Mouse (Mus musculus) layer of hippocampus, adult 9-10 months (tissue): ENCODE results near the gene Cldn7.
"Not testable (repeated sequence)": the region's sequence is repeated elsewhere in the genome, so short reads cannot be mapped to it uniquely, and the experiment has no call there.

ENCODE experiments used
- DNase-seq: peaks from one replicate; pipeline ENCODE4 v3.0.0; 2022; ENCODE audit warnings: low spot score

The Cldn7 gene

DNA sequence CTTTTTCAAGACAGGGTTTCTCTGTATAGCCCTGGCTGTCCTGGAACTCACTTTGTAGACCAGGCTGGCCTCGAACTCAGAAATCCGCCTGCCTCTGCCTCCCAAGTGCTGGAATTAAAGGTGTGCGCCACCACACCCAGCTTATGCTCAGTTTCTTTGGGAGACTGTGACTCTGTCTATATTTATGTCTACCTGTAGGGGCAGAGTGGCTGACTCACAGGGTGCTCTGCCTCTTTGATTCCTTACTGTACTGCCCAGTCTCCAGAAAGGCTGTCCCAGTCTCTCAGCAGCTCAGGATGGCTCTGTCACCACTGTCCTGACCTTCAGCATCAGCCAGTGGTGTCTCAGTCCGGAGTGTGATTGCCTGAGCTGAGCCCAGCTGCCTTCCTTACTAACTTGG lies 9.0 kb upstream of the Cldn7 start:
- not testable (repeated sequence) for DNase-seq

DNA sequence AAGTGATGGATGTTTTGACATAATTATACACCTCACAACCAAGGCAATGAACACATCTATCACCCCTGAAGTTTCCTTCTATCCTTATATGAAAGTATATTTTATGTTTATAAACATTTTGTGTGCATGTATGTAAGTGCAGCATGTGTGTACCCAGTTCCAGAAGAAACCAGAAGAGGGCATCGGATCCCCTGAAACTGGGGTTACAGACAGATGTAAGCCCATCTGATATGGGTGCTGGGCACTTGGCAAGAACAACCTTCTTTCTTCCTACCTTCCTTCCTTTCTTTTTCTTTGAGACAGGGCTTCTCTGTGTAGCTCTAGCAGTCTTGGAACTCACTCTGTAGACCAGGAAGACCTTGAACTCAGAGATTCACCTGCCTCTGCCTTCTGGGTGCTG lies 8.4 kb upstream of the Cldn7 start:
- DNase-seq: no peak

DNA sequence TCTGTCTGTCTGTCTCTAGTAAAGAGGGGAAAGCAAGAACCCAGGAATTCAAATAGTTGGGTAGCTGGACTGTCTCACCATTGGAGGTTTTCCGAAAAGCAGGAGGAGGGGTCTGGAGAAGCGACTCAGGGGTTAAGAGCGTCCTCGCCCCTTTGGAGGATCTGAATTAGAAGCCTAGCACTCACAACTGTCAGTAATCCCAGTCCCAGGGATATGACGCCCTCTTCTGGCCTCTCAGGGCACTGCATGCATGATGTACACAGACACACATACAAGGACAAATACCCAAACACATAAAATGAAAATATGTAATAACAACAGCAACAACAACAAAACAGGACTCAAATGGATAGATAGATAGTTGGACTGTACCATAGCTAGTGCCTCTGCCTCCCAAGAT lies 4.0 kb upstream of the Cldn7 start:
- no peak for DNase-seq

DNA sequence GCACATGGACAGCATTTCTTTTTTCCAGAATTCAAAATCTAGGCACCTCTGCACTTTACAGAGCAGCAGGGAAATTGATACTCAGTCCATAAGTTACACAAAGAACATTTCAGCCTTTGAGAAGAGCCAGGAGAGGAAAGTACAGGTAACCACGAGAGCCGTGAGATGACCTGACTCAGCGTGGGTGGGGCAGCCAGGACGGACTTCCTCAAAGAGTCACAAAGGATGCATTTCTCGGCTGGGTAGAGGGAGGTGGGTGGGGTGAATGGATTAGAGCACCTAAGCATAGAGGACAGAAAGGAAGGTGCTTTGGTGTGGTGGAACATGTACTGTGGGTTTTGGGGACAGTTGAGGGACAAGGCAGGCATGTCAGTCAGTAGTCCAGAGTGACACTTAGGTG lies 2.7 kb upstream of the Cldn7 start:
- DNase-seq: no peak

DNA sequence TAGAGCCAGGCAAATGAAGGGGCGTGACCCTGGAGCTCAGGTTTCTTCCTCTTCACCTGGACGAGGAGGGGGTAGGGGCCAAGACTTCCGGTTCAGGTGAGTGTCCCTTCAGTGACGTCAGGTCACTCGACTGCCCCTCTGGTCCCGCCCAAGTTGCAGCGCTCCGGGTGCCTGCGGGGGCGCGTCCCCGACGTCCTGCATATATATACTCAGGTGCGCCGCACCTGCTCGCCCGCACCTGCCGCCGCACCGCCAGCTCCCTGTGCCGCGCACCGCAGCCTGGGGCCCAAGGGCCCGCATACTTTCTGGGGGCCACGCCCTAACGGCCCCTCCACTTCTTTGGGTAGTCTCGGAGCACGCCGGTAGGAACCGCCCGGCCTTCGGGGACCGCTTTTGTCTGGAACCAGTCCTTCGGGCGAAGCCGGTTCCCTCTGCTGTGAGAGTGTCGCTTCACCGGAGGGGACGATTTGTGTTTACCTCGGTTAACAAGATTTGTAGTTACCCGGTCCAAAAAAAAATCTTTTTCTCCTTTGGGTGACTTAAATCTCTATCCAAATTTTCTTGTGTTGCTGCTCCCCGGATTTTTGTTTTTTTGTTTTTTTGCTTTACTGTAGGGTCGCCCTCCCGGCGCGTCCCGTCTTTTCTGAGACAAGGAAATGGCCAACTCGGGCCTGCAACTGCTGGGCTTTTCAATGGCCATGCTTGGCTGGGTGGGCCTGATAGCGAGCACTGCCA lies 859 bp downstream of the Cldn7 start:
- no peak for DNase-seq

DNA sequence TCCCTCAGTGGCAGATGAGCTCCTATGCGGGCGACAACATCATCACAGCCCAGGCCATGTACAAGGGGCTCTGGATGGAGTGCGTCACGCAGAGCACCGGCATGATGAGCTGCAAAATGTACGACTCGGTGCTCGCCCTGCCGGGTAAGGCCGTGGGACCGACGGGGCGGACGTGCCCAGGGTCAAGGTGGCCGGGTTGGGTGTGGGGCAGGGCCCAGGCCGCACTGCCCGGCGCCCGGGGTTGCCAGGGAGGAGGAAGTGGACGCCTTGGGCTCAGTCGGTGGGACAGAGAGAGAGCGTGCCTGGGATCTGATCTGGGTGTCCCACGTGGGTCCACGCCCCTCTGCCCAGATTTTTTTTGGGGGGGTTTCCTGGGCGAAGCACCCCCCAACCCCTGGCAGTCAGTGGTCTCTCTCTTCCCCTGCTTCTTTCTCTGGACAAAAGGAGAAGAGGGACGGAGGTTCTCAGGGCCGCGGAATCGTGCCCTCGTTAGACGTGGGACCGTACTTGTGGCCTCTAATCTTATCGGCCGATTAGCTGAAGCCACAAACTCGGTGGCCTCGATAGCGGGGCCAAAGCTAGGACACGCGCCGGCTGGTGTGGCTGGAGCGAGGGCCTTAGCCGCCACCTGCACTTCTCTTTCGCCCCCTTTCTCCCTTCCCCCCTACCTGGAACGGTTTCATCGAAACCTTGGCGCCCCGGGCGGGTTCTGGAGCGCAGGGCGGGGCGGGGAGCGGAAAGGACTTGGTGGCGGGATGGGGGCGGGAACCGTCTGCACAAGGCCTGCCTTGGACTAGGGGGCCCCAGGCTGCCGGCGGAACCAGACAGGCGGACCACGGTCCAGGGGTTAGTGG lies 1.7 kb downstream of the Cldn7 start:
- DNase-seq: no peak

DNA sequence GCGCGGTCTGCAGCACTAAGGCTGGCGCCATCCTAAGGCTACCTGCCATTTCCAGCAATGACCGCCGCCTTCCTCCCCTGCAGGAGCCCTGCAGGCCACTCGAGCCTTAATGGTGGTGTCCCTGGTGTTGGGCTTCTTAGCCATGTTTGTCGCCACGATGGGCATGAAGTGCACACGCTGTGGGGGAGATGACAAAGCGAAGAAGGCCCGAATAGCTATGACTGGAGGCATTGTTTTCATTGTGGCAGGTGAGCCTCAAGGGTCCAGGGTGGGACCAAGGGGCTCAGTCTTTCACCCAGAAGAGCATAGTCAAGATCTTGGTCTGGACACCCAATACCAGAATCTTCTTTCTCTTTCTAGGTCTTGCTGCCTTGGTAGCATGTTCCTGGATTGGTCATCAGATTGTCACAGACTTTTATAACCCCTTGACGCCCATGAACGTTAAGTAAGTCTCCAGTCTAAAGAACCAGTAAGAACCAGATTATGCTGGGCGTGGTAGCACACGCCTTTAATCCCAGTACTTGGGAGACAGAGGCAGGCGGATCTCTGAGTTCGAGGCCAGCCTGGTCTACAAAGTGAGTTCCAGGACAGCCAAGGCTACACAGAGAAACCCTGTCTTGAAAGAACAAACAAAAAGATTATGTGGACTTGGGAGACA lies 2.4 kb downstream of the Cldn7 start:
- DNase-seq: no peak

DNA sequence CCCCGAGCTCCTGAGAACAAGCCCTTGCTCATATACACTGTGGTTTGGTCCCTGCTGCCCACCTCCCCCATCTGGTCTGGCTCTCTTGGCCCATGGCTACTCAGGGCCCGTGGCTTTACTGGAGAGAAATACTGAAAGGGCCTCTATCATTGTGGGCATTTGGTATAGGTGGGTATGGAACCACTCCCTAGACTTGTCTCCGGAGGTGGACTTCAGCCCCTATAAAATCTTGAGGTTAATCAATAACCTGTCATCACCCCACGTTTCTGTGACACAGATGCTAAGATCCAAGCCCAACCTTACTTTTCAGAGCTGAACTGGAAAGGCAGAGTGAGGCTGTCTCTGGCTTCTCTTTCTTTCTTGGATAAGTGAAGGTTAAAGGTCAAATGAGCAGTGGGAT lies 4.2 kb downstream of the Cldn7 start:
- no peak for DNase-seq

DNA sequence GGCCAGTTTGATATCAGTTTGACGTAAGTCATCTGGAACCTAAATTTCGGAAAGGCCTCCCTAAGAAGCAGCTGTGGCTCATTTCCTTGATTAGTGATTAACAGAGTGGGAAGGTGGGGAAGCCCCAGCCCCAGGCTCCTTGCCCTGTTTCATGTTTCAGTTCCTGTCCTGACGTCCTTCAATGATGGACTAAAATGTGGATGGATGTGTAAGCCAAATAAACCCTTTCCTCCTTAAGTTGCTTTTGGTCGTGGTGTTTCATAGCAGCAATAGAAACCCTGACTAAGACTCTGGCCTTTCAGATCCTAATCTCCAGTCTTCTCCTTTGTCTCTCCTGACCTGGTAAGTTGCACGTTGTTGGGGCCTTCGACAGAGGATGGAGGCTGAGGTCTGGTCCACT lies 5.6 kb downstream of the Cldn7 start:
- no peak for DNase-seq

DNA sequence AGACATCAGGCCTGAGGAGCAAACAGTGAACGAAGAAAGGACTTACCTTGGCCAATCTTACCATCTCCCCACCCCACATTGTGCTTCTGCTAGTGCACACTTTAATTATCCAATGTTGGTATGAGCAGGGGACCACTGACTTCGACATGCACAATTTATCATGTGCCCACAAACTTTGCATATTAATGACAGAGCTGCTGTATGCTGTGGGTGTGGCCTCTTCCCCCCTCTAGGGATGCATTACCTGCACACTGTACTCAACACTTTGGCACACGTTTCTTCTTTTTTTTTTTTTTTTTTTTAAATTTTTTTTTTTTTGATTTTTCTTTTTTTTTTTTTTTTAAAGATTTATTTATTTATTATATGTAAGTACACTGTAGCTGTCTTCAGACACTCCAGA lies 6.2 kb downstream of the Cldn7 start:
- no peak for DNase-seq

DNA sequence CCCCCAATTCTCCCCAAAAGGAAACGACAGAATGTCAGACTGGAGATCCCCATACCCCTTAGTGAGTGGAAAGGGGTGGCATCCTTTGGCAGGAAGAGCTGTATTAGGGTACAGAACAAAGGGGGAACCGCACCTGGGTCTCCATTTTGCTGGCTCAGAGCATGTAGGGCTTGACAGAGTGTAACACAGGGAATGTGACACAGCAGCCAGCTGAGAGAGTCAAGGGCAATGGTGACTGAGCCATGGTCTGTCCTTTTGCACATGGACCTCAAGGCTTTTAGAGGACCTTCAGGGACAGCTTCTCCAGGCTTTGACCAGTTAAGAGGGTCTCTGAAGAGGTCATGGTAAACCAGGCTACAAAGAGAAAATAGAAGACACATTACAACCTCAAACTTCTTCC lies 10.3 kb downstream of the Cldn7 start:
- no peak for DNase-seq

DNA sequence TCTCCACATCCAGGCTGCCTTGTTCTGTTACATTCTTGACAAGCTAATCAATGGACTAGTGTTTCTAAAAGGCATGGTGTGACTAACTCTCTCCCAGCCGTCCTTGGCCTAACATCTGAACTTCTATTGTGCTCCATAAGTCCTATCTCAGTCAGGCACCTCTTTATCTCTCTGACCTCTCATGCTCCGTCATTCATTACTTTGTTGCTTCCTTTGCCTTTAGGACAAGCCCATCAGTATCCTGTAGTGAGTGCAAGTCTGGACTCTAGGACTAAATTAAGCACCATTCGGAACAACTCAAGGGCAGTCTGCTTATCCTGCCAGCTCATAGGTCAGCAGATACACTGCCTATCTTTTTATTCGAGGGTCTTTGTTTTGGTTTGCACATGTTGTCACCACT lies 11.7 kb downstream of the Cldn7 start:
- DNase-seq: no peak

DNA sequence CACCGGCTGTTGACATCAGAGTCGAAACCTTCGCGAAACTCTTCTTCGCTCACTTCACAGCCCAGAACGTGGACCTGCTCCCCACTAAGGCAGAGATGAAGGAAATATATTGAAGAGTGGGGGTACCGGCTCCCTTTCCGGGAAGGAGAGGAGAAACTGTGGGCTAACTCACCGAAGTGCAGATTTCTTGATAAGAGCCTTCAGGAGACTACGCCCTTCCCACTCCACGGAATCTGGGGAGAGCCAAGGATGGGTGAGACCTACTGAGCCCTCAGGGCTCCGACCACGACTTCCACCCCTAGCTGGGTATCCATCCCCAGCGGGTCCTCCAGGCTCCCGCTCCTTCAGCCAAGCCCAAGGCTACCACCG lies 15.2 kb downstream of the Cldn7 start:
- no peak for DNase-seq

DNA sequence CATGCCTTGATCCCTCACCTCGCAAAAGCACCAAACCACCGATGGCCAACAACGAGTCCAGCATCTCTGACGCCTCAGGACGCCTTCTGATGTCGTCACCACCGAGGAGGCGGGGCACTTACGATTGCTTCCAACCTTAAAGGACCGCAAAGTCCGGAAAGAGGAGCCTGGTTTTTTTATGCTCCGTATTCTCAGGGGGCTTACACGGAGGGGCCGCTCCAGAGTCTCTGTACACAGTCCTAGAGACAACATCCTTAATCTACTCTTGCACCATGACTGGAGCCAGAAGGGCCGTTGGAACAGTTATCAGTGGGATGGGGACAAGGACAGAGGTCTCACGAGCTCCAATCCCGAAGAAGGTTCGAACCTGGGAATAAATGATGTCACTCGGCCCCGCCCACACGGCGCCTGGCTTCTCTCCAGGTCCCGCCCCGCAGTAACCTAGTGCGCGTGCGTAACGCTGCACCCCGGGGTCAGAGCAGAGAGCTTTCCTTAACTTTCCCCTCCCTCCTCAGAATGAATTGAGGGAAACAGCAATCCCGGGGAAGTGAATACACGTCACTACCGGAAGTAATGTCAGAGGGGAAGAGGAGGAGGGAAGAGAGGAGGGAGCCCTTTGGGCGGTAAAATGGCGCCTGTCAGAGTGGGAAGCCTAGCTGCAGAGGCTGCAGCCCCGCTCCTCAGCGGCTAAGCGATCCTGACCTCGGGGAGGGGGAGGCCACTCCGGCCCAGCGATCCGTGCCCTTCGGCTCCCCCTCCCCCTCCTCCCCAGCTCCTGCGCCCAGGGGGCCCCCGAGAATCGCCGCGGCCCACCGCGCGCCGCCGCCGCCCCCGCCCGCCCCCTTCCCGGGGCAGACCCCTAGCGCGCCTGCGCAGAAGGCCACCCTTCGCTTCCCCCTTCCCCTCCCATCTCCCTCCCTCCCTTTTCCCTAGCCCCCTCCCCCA lies 15.9 kb downstream of the Cldn7 start:
- DNase-seq: peak; percentile 99

DNA sequence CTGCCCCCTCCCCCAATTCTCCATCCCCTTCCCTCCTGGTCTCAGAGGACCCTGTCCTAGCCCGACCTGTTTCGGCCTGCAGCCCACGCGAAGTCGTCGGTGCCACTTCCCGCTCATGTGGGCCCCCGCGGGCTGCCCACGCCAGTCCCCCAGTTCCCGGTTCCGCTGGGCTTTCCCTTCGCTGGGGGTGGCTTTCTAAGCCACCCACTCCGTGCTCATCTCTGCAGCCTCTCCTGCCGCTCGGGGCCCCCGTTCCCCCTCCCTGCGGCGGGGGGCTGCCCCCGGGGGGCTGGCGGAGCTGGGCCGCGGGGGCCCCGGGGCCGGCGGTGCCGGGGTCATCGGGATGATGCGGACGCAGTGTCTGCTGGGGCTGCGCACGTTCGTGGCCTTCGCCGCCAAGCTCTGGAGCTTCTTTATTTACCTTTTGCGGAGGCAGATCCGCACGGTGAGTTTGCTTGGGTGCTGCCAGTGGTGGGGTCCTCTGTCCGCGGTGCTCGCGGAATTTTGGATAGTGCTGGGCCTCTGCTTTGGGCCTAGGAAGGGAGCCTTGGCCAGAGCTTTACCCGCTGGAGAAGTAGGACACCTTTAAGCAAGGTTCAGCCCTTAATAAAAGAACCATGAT lies 16.7 kb downstream of the Cldn7 start, which contains the start of gene Ctdnep1:
Gene Ctdnep1, plus strand, starts transcription at position 16 of the 622 bp plus-strand sequence.
- no peak for DNase-seq

DNA sequence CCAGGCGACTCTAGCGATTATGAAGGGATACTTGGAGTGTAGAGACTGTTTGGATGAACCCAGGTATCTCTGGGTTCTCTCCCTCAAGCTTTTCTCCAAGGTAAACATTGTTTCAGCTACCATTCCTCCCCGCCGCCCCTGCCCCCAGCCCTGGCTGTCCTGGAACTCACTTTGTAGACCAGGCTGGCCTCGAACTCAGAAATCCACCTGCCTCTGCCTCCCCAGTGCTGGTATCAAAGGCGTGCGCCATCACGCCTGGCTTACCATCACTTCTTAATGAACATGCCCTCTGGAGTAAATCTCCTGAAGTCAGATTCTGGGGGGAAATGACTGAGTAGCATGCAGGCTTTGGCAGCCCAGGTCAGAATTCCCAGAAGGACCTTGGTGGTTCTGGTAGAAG lies 17.6 kb downstream of the Cldn7 start, which contains the start of gene Elp5:
Gene Elp5, minus strand, starts transcription at position 293 of the 400 bp plus-strand sequence.
- no peak for DNase-seq

DNA sequence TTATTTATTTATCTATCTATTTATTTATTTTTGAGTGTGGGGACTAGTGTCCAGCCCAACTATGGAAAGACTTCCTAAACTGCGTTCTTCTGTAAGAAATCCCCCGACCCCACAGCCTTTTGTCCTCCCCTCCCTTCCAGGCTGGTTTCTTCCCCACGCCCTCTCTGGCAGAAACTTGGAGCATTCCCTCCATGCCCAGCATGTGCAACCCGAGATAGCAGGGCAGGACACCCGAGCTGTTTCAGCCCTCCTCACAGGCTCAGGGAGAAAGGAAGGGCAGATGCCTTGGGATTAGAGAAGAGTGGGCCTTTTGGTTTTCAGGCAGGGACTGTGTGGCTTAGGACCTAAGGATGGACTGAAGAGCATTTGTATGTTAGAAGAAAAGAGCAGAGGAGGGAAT lies 18.3 kb downstream of the Cldn7 start:
- no peak for DNase-seq

DNA sequence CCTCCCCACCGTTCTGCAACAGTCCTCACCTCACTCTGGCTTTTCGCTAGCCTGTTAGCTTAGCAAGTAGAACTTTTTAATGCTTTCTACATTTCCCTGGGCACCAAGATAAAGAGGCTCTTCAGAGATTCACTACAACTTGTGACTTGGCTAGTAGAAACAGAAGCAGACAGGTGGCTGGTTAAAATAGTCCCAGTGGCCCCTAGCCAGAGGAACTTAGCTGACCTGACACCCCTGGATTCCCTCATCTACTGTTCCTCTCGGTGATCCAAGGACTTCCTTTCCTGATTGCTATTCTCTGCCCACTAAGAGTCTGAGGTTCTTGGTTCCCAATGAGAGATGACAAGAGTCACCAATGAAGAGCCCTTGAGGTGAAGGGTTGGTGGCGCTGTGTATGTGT lies 18.8 kb downstream of the Cldn7 start:
- no peak for DNase-seq

DNA sequence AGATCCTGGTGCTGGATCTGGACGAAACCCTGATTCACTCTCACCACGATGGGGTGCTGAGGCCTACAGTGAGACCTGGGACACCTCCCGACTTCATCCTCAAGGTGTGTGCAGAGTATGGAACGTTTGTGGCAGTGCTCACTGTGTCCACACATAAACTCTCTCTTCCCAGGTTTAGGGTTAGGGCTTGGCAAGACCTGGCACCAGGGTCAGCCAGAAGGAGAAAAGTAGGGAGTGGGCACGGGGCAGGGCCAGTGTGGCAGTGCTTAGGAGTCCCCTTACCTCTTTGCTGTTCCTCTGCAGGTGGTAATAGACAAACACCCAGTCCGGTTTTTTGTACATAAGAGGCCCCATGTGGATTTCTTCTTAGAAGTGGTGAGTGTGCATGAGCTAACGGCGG lies 19.9 kb downstream of the Cldn7 start:
- DNase-seq: no peak

DNA sequence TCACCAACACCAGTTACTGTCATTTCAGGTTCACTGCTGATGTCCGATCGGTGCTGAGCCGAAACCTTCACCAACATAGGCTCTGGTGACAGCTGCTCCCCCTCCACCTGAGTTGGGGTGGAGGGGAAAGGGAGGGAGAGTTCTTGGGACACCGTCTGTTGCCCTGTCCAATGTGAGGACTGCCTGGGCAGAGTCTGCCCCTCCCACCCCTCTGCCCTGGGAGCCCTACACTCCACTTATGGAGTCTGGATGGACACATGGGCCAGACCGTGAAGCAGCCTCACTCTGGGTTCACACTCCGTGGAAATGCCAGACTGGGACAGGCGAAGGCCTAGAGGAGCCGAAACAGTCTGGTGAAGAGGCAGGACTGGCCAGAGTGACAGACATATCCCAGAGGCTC lies 25.4 kb downstream of the Cldn7 start:
- no peak for DNase-seq
